Mouse (Mus musculus) telencephalon, adult 2 months (tissue): ENCODE data around the gene Rbm48.

Source experiments
- DNase-seq: peaks from one replicate; pipeline ENCODE4 v3.0.0-alpha.2; 2011; ENCODE audit warnings: low read depth, low spot score

Rbm48 gene

DNA sequence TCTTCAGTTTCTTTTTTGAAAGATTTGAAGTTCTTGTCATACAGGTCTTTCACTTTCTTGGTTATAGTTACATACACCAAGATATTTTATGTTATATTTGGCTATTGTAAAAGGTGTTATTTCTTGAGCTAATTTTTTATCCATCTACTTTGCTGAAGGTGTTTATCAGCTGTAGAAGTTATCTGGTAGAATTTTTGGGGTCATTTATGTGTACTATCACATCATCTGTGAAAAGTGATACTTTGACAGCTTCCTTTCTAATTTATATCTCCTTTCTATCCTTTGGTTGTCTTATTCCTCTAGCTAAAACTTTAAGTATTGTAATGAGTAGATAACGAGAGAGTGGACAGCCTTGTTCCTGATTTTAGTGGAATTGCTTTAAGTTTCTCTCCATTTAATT, 44.9 kb downstream of the Rbm48 start:
- no peak for DNase-seq

DNA sequence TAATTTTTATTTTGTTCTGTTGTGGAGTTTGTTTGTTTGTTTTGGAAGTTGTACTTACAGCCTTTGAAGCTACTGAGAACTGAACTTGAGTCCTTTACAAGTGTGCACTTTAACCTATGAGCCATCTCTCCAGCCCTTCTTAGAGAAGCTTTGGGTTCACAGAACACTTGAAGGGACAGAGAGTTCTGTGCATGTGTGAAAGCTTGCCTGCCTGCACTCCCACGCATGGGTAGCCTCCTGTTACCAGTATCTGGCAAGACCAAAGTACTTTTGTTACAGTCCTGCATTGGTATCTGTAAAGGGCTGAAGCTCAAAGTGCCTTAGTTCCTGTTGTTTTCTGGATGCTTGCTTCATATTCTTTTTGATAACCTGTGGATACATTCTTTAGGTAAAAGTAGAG, 50.2 kb downstream of the Rbm48 start:
- no peak for DNase-seq

DNA sequence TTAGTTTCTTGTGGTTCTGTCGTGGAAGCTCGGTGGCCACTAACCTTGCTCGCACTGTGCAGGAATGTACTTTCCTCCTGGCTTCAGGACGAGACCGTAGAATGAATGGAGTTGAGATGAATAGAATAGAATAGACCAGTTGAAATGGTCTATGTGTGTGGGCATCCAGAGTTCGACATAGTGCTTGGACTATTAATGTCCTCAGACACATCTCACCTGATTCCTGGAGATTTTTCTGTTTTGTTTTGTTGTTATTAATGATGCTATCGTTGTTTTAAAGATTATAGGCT, 52.0 kb downstream of the Rbm48 start:
- DNase-seq = no peak

DNA sequence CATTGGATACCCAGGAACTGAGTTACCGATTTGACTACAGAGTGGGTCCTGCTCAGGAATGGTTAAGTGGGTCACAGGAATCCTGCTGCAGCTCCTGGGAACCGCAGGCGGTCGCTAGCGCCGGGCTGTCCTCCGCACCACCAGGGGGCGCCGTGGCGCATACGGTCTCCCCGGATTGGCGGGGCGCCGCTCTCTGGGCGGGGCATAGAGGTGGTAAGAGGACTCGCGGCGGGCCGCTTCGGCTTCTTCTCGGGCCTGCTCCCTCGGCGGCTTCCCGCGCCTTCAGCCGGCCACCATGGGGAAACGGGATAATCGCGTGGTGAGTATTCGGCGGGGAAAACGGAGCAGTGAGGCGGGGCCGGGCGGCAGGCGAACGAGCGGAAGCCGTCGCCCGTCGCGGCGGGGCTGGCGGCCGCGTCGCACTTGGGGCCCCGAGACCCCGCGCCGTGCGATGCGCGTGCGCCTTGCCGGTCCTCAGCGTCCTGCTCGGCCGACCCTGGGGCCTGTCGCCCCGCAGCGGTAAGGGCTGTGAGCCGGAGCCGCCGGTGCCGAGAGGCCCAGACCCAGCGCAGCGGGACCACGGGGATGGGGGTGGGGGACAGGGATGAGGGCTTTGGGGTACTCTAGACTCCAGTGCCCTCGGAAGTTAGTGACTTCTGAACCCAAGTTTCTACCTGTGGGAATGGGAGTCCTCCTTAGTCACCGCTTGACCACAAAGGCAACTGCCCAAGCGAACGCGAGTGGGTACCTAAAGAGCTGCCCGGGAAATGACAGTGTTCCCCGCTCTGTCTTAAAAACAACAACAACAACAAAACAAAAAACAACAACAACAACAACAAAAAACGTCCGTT, 52.5 kb downstream of the Rbm48 start, which contains the start of gene Fam133b:
Gene Fam133b (plus strand): TSS at position 205 of the 851 bp plus-strand sequence.
- peak; percentile 78 for DNase-seq

DNA sequence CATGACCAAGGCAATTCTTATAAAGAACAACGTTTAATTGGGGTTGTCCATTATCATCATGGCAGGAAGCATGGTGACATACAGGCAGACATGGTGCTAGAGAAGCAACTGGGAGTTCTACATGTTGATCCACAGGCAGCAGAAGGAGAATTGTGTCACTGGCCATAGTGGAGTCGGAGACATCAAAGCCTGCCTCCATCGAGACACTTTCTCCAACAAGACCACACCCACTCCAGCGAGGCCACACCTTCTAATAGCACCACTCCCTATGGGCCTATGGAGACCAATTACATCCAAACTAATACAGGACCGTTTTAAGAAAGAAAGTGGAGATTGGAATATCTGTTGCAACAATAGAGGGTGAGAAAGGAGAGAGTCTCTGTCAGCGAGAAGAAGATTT, 54.5 kb downstream of the Rbm48 start:
- no peak for DNase-seq

DNA sequence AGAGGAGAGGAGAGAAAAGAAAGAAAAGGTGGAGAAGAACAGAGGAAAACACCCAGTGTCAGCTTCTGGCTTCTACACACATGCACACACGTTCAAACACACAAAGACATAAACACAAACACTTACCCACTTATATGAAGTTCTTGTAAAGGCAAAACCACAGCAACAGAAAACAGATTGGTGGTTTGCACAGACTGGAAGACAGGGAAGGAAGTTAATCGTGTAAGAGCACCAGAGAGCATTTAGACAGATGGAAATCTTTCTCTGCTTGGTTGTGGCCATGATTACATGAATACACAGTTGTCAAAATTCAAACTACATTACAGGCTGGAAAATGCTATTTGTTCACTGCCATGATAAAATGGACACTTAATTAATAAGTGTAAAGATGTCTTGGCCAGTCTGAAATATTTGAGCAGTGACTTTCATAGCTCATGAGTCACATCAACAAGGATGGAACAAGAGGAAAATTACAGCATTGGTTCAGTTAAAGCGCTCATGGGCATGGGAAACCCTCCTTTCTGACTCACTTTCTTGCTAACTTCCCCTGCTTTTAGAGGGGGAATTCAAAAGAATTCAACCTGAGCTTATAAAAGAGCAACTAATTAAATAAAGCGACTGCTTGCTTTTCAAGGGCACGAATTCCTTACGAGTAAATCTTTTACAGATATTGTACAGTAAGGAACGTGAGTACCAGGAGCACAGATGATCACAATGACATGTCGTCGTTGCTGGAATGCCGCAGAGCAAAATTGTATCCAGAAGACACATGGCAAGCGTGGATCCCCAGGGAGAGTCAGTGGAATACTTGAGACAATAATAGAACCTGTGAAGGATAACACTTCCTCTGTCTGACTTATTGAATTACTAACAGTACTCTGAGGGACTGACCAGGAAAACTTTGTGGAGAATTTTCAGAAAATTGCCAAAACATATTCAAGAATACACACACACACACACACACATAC, 57.6 kb downstream of the Rbm48 start:
- no peak for DNase-seq

DNA sequence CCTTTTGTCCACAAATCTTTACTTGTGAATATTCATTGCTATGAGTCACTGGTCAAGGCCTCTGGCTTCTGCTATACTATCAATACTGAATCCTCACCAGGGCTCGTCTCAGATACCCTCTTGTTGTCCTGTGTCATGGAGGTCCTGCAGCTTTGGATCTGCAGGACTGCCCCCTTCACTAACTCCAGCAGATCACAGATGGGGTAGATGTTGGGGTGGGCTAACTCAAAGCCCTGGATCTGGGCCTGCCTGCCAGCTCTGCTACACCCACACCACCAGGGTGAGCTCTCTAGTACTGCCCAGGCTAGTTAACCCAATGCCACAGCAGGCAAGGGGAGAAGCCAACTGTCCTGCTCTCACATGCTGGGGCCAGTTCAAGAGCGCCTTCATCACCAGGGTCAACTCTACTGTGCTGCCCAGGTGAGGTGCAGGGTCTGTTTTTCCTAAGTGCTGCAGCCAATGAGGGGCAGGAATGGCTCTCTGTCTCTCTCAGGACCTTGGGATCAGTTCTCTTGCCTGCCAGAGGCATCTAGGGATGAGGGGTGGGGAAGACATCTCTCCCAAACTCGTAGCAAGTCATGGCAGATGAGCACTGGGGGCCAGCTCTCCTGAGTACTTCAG, 59.7 kb downstream of the Rbm48 start:
- DNase-seq = no peak
